Mouse (Mus musculus): ENCODE data around the gene Krtap31-2. TPM values are rescaled to one million over a fixed set of nuclear protein-coding genes. Genes with fewer than 3 reads are reported as not detected.

Krtap31-2 gene
- not detected in 2 replicates for polyA plus RNA-seq (2015; fragmentation: Nextera tagmentation; extraction: Ambion mirVana)

DNA sequence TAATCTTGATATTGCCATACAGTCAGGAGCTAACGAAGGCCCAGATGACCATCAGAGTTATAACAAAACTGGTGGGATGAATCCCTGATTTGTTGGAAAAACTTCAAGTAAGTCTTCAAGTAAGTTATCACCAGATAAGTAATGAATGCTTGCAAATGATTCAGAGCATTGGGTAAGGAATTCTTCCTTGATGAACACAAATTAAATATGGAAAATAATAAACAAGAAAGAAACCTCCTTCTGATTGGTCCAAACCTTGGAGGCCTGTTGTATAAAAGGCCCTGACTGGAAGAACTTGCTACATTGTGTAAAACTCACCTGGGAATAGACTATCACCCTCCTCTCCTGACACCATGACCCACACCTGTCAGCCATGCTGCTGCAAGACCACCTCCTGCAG, at the start of gene Krtap31-2:
Krtap31-2 (plus strand) TSS at position 301 of the 400 bp plus-strand sequence.
- H3K27ac ChIP-seq, result no peak within 1 kb of the TSS
- H3K4me3 ChIP-seq (replicated peaks), result no peak within 1 kb of the TSS
- WGBS (ENCODE audit: insufficient replicate concordance), result 70% methylated on average over 1 of the region's 1 CpGs
- H3K4me2 ChIP-seq, result no peak within 1 kb of the TSS
- H3K36me3 ChIP-seq, result no peaks in the 10 kb centered on the region
- no peak for ATAC-seq (ENCODE audit: low read depth)
- H3K27me3 ChIP-seq, result 0 out of 2 replicates have a peak, but pooled peaks cover 3% of the 10 kb centered on the region
- H3K9ac ChIP-seq, result no peak within 1 kb of the TSS
- no peaks in the 10 kb centered on the region for H3K4me1 ChIP-seq (replicated peaks)
- no peak for DNase-seq
- no peaks in the 10 kb centered on the region for H3K9me3 ChIP-seq (replicated peaks)

DNA sequence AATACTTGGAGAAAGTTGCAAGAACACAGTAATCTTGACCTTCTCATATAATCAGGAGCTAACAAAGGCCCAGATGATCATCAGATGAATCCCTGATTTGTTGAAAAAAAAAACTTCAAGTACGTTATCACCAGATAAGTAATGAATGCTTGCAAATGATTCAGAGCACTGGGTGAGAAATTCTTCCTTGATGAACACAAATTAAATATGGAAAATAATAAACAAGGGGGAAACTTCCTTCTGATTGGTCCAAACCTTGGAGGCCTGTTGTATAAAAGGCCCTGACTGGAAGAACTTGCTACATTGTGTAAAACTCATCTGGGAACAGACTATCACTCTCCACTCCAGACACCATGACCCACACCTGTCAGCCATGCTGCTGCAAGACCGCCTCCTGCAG, 28.5 kb upstream of the Krtap31-2 start, which contains the start of gene Krtap31-1:
Krtap31-1 (plus strand) TSS at position 301 of the 400 bp plus-strand sequence.
- 57% methylated on average over 2 of the region's 2 CpGs for WGBS (ENCODE audit: insufficient replicate concordance)
- H3K9me3 ChIP-seq (replicated peaks), result no peaks in the 10 kb centered on the region
- no peak for DNase-seq

DNA sequence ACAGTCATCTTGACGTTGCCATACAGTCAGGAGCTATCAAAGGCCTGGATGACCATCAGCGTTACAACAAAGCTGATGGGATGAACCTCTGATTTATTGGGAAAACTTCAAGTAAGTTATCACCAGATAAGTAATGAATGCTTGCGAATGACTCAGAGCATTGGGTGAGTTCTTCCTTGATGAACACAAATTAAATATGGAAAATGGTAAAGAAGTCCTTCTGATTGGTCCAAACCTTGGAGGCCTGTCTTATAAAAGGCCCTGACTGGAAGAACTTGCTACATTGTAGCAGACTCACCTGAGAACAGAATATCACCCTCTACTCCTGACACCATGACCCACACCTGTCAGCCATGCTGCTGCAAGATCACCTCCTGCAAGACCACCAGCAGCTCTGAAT, 21.6 kb upstream of the Krtap31-2 start, which contains the start of gene Gm11565:
Gm11565 (plus strand) TSS at position 301 of the 400 bp plus-strand sequence.
- no peak within 1 kb of the TSS for H3K27ac ChIP-seq
- H3K4me1 ChIP-seq (replicated peaks), result no peaks in the 10 kb centered on the region
- ATAC-seq (ENCODE audit: low read depth) (no peak), DNase-seq (no peak)
- no peak within 1 kb of the TSS for H3K4me2 ChIP-seq
- H3K9ac ChIP-seq, result no peak within 1 kb of the TSS
- H3K9me3 ChIP-seq (replicated peaks), result no peaks in the 10 kb centered on the region
- H3K36me3 ChIP-seq, result no peaks in the 10 kb centered on the region
- H3K27me3 ChIP-seq, result no peaks in the 10 kb centered on the region
- H3K4me3 ChIP-seq (replicated peaks), result no peak within 1 kb of the TSS
- 70% methylated on average over 3 of the region's 3 CpGs for WGBS (ENCODE audit: insufficient replicate concordance)

More for the DNA sequence above, 28.5 kb upstream of the Krtap31-2 start, which contains the start of gene Krtap31-1:
- Histone ChIP-seq H3K4me2 (no peak within 1 kb of the TSS), H3K27me3 (no peaks in the 10 kb centered on the region), H3K36me3 (no peaks in the 10 kb centered on the region), H3K9ac (no peak within 1 kb of the TSS), H3K27ac (no peak within 1 kb of the TSS), H3K4me3 (replicated peaks) (no peak within 1 kb of the TSS), H3K4me1 (replicated peaks) (no peaks in the 10 kb centered on the region)
- no peak for ATAC-seq (ENCODE audit: low read depth)

DNA sequence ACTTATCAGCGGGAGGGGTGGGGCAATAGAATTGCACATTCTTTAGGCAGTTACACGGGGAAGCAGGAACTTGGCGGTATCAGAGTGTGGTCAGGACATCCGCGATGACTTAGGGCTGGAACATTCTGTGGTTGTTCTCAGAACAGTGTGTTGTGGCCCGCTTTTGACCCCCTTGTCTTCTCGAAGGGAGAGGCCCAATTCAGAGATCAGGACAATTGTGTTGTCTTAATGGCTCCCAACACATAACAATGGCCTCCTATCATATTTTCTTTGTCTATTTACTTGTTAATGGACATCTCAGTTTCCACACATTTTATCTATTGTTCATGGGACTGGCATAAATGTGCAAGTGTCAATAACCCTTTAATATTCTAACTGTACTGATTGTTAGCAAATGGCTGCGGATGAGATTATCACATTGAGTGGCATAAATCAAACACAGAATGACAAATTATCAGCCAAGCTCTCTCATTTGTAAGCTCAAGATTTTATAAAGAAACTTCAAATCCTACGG, 1.7 kb downstream of the Krtap31-2 start:
- Histone ChIP-seq H3K27ac (no peak overlapping the region), H3K4me1 (replicated peaks) (no peaks in the 10 kb centered on the region), H3K9ac (no peak overlapping the region), H3K4me2 (no peak overlapping the region), H3K27me3 (no peaks in the 10 kb centered on the region), H3K4me3 (replicated peaks) (no peak overlapping the region), H3K36me3 (no peaks in the 10 kb centered on the region), H3K9me3 (replicated peaks) (no peaks in the 10 kb centered on the region)
- WGBS (ENCODE audit: insufficient replicate concordance), result 46% methylated on average over 9 of the region's 9 CpGs
- no peak for DNase-seq
- ATAC-seq (ENCODE audit: low read depth), result no peak

DNA sequence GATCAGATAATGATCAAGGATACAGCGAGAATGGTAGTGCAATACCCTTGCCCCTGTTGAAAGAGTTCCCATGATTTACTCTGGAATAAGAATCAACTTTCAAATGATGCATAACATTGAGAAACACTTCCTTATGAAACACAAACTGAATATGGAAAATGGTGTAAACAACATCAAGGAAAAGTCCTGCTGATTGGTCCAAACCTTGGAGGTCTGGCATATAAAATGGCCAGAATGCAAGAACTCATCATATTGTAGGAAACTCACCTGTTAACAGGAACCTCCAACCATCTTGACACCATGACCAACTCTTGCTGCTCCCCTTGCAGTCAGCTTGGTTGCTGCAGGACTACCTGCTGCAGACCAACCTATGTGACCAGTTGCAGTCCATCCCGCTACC, 12.1 kb downstream of the Krtap31-2 start, which contains the start of gene Krtap9-5:
Krtap9-5 (plus strand) TSS at position 301 of the 400 bp plus-strand sequence.
- no peaks in the 10 kb centered on the region for H3K9me3 ChIP-seq (replicated peaks)
- no peak within 1 kb of the TSS for H3K27ac ChIP-seq
- H3K27me3 ChIP-seq, result no peaks in the 10 kb centered on the region
- no peaks in the 10 kb centered on the region for H3K4me1 ChIP-seq (replicated peaks)
- no peak for DNase-seq
- WGBS (ENCODE audit: insufficient replicate concordance), result 58% methylated on average over 2 of the region's 2 CpGs
- ATAC-seq (ENCODE audit: low read depth), result no peak
- no peak within 1 kb of the TSS for H3K4me3 ChIP-seq (replicated peaks)
- no peak within 1 kb of the TSS for H3K4me2 ChIP-seq
- no peaks in the 10 kb centered on the region for H3K36me3 ChIP-seq
- no peak within 1 kb of the TSS for H3K9ac ChIP-seq

DNA sequence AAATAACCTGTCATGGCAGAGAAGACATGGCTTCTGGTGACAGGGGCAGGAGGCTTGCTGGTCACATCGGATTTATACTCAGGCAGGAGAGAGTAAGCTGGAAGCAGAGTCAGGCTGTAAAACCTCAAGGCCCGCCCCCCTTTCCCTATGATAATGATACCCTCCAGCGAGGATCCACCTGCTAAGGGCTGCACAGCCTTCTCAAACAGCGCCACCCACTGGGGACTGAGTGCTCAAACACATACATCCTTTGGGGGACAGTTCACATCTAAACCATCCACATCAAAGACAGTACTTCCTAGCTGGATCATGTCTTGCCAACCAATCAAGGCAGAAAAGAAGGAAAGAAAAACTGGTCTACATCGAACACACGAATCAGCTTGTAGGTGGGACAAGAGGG, 28.1 kb downstream of the Krtap31-2 start:
- Histone ChIP-seq H3K27me3 (no peaks in the 10 kb centered on the region), H3K9ac (no peak overlapping the region), H3K4me3 (replicated peaks) (no peak overlapping the region), H3K36me3 (no peaks in the 10 kb centered on the region), H3K4me1 (replicated peaks) (no peaks in the 10 kb centered on the region), H3K27ac (no peak overlapping the region), H3K4me2 (no peak overlapping the region), H3K9me3 (replicated peaks) (no peaks in the 10 kb centered on the region)
- 36% methylated on average over 6 of the region's 6 CpGs for WGBS (ENCODE audit: insufficient replicate concordance)
- ATAC-seq (ENCODE audit: low read depth) (no peak), DNase-seq (no peak)

DNA sequence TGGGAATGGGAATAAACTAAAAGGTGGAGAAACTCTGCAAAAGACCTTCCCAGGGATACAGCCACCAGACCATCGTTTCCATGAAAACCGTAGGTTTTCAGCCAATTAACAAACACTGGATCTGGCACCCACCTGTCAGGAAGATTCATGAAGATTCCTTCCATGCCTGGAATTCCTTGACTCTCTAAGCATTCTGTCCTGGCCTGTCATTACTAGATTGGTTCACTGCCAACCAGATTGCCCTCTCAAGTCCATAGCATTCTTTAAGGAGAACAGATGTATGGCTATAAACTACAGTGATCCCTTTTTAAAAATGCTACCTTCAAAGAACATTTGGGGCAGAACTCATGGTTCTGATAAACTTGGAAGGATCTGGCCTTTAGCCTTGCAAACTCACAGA, 29.9 kb downstream of the Krtap31-2 start:
- H3K27me3 ChIP-seq, result no peaks in the 10 kb centered on the region
- WGBS (ENCODE audit: insufficient replicate concordance), result 35% methylated on average over 2 of the region's 2 CpGs
- H3K27ac ChIP-seq, result no peak overlapping the region
- no peak overlapping the region for H3K4me3 ChIP-seq (replicated peaks)
- DNase-seq (no peak), ATAC-seq (ENCODE audit: low read depth) (no peak)
- no peak overlapping the region for H3K9ac ChIP-seq
- H3K4me1 ChIP-seq (replicated peaks), result no peaks in the 10 kb centered on the region
- no peaks in the 10 kb centered on the region for H3K9me3 ChIP-seq (replicated peaks)
- no peaks in the 10 kb centered on the region for H3K36me3 ChIP-seq
- H3K4me2 ChIP-seq, result no peak overlapping the region

DNA sequence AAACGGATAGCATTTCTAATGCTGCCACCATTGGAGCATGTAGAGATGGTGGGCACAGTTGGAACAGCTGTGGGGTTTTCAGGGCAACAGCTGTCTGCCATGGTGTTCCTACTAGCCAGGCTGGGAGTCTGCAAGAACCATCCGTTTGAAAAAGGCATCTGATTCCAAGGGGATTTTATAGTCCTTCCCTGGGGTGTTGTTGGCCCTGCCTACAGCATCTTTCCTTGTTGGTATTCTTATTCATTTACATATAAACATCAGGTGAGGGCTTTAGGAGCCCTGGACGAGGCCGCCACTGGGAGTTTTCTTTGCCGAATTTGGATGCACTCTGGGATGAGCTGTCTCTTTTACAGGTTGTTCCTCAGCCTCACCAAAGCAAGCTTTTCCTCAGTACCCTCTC, 42.9 kb downstream of the Krtap31-2 start, which contains the start of gene Krtap29-1:
Krtap29-1 (minus strand) TSS at position 101 of the 400 bp plus-strand sequence.
- no peaks in the 10 kb centered on the region for H3K36me3 ChIP-seq
- no peaks in the 10 kb centered on the region for H3K9me3 ChIP-seq (replicated peaks)
- no peak within 1 kb of the TSS for H3K4me2 ChIP-seq
- no peaks in the 10 kb centered on the region for H3K27me3 ChIP-seq
- no peaks in the 10 kb centered on the region for H3K4me1 ChIP-seq (replicated peaks)
- H3K4me3 ChIP-seq (replicated peaks), result no peak within 1 kb of the TSS
- DNase-seq, result no peak
- H3K9ac ChIP-seq, result no peak within 1 kb of the TSS
- 66% methylated on average over 5 of the region's 5 CpGs for WGBS (ENCODE audit: insufficient replicate concordance)
- no peak for ATAC-seq (ENCODE audit: low read depth)
- no peak within 1 kb of the TSS for H3K27ac ChIP-seq

- Histone ChIP-seq H3K27ac (no peak overlapping the region), H3K4me3 (replicated peaks) (no peak overlapping the region), H3K27me3 (no peaks in the 10 kb centered on the region), H3K4me2 (no peak overlapping the region), H3K4me1 (replicated peaks) (no peaks in the 10 kb centered on the region), H3K9me3 (replicated peaks) (no peaks in the 10 kb centered on the region), H3K9ac (no peak overlapping the region), H3K36me3 (no peaks in the 10 kb centered on the region)
- no peak for ATAC-seq (ENCODE audit: low read depth)
- WGBS (ENCODE audit: insufficient replicate concordance), result 67% methylated on average over 9 of the region's 9 CpGs
- no peak for DNase-seq
Observed at GRCm38 (mm10) chr11:99982731-99983130, 46.6 kb downstream of the Krtap31-2 start.

DNA sequence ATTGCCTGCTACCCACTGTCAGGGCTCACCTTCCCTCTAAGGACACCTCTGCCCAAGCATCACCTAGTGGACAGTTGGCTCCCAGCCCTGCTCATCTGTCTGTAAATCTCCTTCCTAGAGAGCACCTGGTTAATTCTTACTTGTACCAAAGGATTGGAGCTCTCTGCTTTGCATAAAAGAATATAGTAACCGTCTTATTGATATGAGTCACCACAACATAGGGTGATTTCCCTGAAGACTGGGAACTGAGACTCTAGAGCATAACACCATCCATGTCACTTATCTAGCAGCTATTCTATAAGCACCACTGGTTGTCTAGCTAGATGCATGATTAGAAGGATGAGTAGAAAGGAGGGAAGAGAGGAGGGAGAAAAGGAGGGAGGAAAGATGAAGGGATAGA, 47.4 kb downstream of the Krtap31-2 start:
- Histone ChIP-seq H3K4me2 (no peak overlapping the region), H3K27ac (no peak overlapping the region), H3K4me3 (replicated peaks) (no peak overlapping the region), H3K9ac (no peak overlapping the region), H3K36me3 (no peaks in the 10 kb centered on the region), H3K9me3 (replicated peaks) (no peaks in the 10 kb centered on the region), H3K4me1 (replicated peaks) (no peaks in the 10 kb centered on the region), H3K27me3 (no peaks in the 10 kb centered on the region)
- ATAC-seq (ENCODE audit: low read depth) (no peak), DNase-seq (no peak)
- 67% methylated on average over 1 of the region's 1 CpGs for WGBS (ENCODE audit: insufficient replicate concordance)

DNA sequence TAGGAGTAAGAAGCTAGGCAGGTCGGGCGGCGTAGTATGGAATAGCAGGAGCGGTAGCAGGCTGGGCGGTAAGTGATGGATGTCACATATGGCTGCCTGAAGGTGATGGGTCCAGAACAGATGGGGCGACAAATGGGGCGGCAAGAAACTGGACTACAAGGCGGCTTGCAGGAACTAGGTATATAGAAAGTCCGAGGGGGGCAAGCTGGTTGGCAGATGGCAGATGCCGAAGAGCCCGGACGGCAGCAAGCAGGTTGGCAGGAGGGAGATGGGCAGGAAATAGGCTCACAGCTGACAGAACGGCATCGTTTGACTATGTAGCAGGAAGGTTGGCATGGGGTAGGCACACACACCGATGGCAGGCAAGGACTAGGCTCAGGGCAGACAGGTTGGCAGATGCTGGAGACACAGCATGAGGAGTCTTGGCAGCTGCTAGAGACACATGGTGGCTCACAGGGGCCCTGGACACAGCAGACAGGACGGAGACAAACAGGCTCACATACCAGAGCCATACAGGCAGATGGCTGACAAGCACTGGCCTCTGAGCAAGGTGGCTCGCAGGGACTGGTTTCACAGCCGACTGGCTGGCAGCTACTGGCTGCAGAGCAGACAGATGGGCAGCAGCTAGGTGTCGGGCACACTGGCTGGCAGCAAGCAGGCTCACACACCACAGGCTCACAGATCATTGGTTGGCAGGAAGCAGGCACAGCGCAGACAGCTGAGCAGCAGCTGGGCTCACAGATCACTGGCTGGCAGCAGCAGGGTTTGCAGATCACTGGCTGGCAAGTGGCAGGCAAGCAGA, 49.4 kb downstream of the Krtap31-2 start:
- Histone ChIP-seq H3K9me3 (replicated peaks) (no peaks in the 10 kb centered on the region), H3K4me3 (replicated peaks) (no peak overlapping the region), H3K36me3 (no peaks in the 10 kb centered on the region), H3K4me2 (no peak overlapping the region), H3K27ac (no peak overlapping the region), H3K9ac (no peak overlapping the region), H3K4me1 (replicated peaks) (no peaks in the 10 kb centered on the region), H3K27me3 (no peaks in the 10 kb centered on the region)
- no peak for ATAC-seq (ENCODE audit: low read depth)
- WGBS (ENCODE audit: insufficient replicate concordance), result 71% methylated on average over 20 of the region's 20 CpGs
- no peak for DNase-seq

Data from liver, embryonic 13.5 days (tissue).